Mouse (Mus musculus): ENCODE measurements around the gene 1110032A03Rik.

1110032A03Rik gene

GRCm38 (mm10) chr9:50774026-50774462 lies 1.3 kb downstream of the 1110032A03Rik start:
- no peak for DNase-seq (ENCODE audit: low read depth, low spot score)

GRCm38 (mm10) chr9:50770011-50770410 lies 5.3 kb downstream of the 1110032A03Rik start:
- DNase-seq (ENCODE audit: low read depth, low spot score) = no peak

- peak; percentile 96 for DNase-seq (ENCODE audit: low read depth, low spot score)
Measured at GRCm38 (mm10) chr9:50768107-50769002, 7.0 kb downstream of the 1110032A03Rik start, which contains the start of gene Fdxacb1. Gene Fdxacb1 (plus strand): TSS chr9:50768236.

GRCm38 (mm10) chr9:50767531-50768106 lies 7.7 kb downstream of the 1110032A03Rik start:
- no peak for DNase-seq (ENCODE audit: low read depth, low spot score)

- no peak for DNase-seq (ENCODE audit: low read depth, low spot score)
Measured at GRCm38 (mm10) chr9:50763331-50763730, 12.0 kb downstream of the 1110032A03Rik start.

- DNase-seq (ENCODE audit: low read depth, low spot score) = no peak
Measured at GRCm38 (mm10) chr9:50761520-50762243, 13.6 kb downstream of the 1110032A03Rik start.

- no peak for DNase-seq (ENCODE audit: low read depth, low spot score)
Measured at GRCm38 (mm10) chr9:50756711-50757110, 18.6 kb downstream of the 1110032A03Rik start.

GRCm38 (mm10) chr9:50753947-50754346 lies 21.4 kb downstream of the 1110032A03Rik start:
- DNase-seq (ENCODE audit: low read depth, low spot score) = no peak

GRCm38 (mm10) chr9:50752784-50753615 lies 22.3 kb downstream of the 1110032A03Rik start:
- DNase-seq (ENCODE audit: low read depth, low spot score) = no peak

GRCm38 (mm10) chr9:50752054-50752602 lies 23.2 kb downstream of the 1110032A03Rik start, which contains the start of gene Hspb2:
Gene Hspb2 (minus strand): TSS chr9:50752354.
- DNase-seq (ENCODE audit: low read depth, low spot score) = no peak

GRCm38 (mm10) chr9:50751323-50751722 lies 24.0 kb downstream of the 1110032A03Rik start, which contains the start of gene Cryab:
Gene Cryab (plus strand): TSS chr9:50751325.
- DNase-seq (ENCODE audit: low read depth, low spot score) = no peak

- no peak for DNase-seq (ENCODE audit: low read depth, low spot score)
Measured at GRCm38 (mm10) chr9:50750706-50751105, 24.6 kb downstream of the 1110032A03Rik start.

- DNase-seq (ENCODE audit: low read depth, low spot score) = no peak
Measured at GRCm38 (mm10) chr9:50746214-50746677, 29.1 kb downstream of the 1110032A03Rik start, which contains the start of gene 2310030G06Rik. Gene 2310030G06Rik (minus strand): TSS chr9:50746536.

GRCm38 (mm10) chr9:50745806-50746205 lies 29.5 kb downstream of the 1110032A03Rik start:
- no peak for DNase-seq (ENCODE audit: low read depth, low spot score)

GRCm38 (mm10) chr9:50742744-50743143 lies 32.6 kb downstream of the 1110032A03Rik start:
- DNase-seq (ENCODE audit: low read depth, low spot score) = no peak

- no peak for DNase-seq (ENCODE audit: low read depth, low spot score)
Measured at GRCm38 (mm10) chr9:50742261-50742660, 33.1 kb downstream of the 1110032A03Rik start.

- DNase-seq (ENCODE audit: low read depth, low spot score) = no peak
Measured at GRCm38 (mm10) chr9:50740867-50741784, 34.2 kb downstream of the 1110032A03Rik start.

- peak; percentile 45 for DNase-seq (ENCODE audit: low read depth, low spot score)
Measured at GRCm38 (mm10) chr9:50738914-50739870, 36.1 kb downstream of the 1110032A03Rik start, which contains the start of gene Dixdc1. Gene Dixdc1 (minus strand): TSS chr9:50739517.

Data from brain, embryonic 18.5 days (tissue).